Mouse (Mus musculus) Muller cell, postnatal 12 days (primary cell): Measurements from ENCODE around the gene Pgm5.
A peak's percentile ranks its signal among the peaks of the same experiment; 100 is the strongest.
"Not testable (repeated sequence)": the region's sequence is repeated elsewhere in the genome, so short reads cannot be mapped to it uniquely, and the experiment has no call there.

Experiments
- DNase-seq: peaks from one replicate; pipeline ENCODE4 v3.0.0-alpha.2; 2015; ENCODE audit errors: inconsistent ontology term

Pgm5 gene

GRCm38 (mm10) chr19:24707071-24707906, 154.4 kb downstream of the Pgm5 start:
- DNase-seq, result no peak

- no peak for DNase-seq
Observed at GRCm38 (mm10) chr19:24705395-24705794, 156.3 kb downstream of the Pgm5 start.

- no peak for DNase-seq
Observed at GRCm38 (mm10) chr19:24704326-24704725, 157.3 kb downstream of the Pgm5 start.

GRCm38 (mm10) chr19:24703680-24704079, 158.0 kb downstream of the Pgm5 start:
- DNase-seq, result no peak

GRCm38 (mm10) chr19:24703168-24703567, 158.5 kb downstream of the Pgm5 start:
- not testable (repeated sequence) for DNase-seq

GRCm38 (mm10) chr19:24701716-24702115, 159.9 kb downstream of the Pgm5 start:
- peak; percentile 19 for DNase-seq

GRCm38 (mm10) chr19:24700664-24701063, 161.0 kb downstream of the Pgm5 start:
- no peak for DNase-seq

- no peak for DNase-seq
Observed at GRCm38 (mm10) chr19:24699910-24700309, 161.7 kb downstream of the Pgm5 start.

- DNase-seq, result no peak
Observed at GRCm38 (mm10) chr19:24699196-24699595, 162.5 kb downstream of the Pgm5 start.

GRCm38 (mm10) chr19:24698651-24699050, 163.0 kb downstream of the Pgm5 start:
- no peak for DNase-seq

- DNase-seq, result no peak
Observed at GRCm38 (mm10) chr19:24697946-24698345, 163.7 kb downstream of the Pgm5 start.

GRCm38 (mm10) chr19:24692691-24693090, 169.0 kb downstream of the Pgm5 start:
- no peak for DNase-seq

GRCm38 (mm10) chr19:24689531-24689930, 172.1 kb downstream of the Pgm5 start:
- DNase-seq, result no peak

- DNase-seq, result no peak
Observed at GRCm38 (mm10) chr19:24688327-24688726, 173.3 kb downstream of the Pgm5 start.

GRCm38 (mm10) chr19:24686411-24686810, 175.2 kb downstream of the Pgm5 start:
- DNase-seq, result no peak

GRCm38 (mm10) chr19:24683016-24683720, 178.5 kb downstream of the Pgm5 start:
- no peak for DNase-seq

GRCm38 (mm10) chr19:24677242-24677984, 184.2 kb downstream of the Pgm5 start:
- DNase-seq, result no peak

GRCm38 (mm10) chr19:24676429-24676828, 185.2 kb downstream of the Pgm5 start:
- no peak for DNase-seq

GRCm38 (mm10) chr19:24673762-24674161, 187.9 kb downstream of the Pgm5 start, which contains the start of gene Tmem252:
Tmem252 (plus strand) TSS chr19:24674008.
- DNase-seq, result no peak

GRCm38 (mm10) chr19:24673331-24673730, 188.3 kb downstream of the Pgm5 start:
- no peak for DNase-seq

GRCm38 (mm10) chr19:24672366-24672960, 189.2 kb downstream of the Pgm5 start:
- DNase-seq, result no peak

- DNase-seq, result no peak
Observed at GRCm38 (mm10) chr19:24671571-24671970, 190.1 kb downstream of the Pgm5 start.
